Comparison of ENCODE assay signal across 26 mouse cellular contexts in the genomic region with DNA sequence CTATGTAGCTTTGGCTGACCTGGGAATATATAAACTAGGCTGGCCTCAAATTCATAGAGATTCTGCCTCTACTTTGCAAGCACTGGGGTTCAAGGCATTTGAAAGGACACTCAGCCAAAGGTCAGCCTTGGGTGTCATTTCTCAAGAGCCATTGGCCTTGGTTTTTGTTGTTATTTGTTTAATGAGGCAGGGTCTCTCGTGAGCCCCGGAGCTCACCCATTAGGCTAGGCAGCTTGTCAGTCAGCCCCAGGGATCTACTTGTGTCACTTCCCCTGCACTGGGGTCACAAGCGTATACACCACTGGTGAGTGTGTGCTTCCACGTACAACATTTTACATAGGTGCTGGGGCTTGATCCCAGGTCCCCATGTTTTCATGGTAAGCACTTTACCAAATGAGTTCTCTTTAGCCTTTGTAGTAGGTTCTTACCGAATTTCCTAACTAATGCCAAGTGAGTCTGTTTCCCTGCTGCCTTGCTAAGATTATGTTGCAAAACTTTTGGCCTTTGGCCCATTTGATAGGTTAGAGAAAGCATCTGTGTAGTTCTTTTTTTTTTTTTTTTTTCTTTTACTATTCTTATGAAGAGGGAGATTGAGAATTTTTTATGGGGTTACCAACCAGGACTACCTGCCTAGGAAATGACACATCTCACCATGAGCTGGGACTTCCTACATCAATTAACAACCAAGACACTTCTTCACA. TPM values are rescaled to one million over a fixed set of nuclear protein-coding genes. Genes with fewer than 3 reads are reported as not detected.
A peak's percentile ranks its signal among the peaks of the same experiment; 100 is the strongest.
DNase-seq lines count a peak whose midpoint lies in the region; ATAC-seq and TF ChIP-seq lines count a peak whose summit lies in the region.
"Had no signal": no experiment of that assay in that cellular context is flagged by ENCODE, and none has a peak within 500 bp of the region (broad histone marks: within the 10 kb centered on the region; RNA-seq: fewer than 3 reads in every experiment).

No protein-coding gene starts in this region.

- H3K4me1 ChIP-seq in lung, postnatal 0 days (ENCODE audit: insufficient read depth, low read depth, low read length) = 0 out of 2 replicates have a peak, but pooled peaks cover 7% of the 10 kb centered on the region
- H3K4me1 ChIP-seq: hindbrain, embryonic 10.5 days; midbrain, embryonic 15.5 days; neural tube, embryonic 13.5 days had no signal

- ATAC-seq in lung, postnatal 0 days = no peak
- ATAC-seq: forebrain, postnatal 0 days; hindbrain, postnatal 0 days; intestine, embryonic 16.5 days; midbrain, embryonic 15.5 days had no signal

- no peak overlapping the region for H3K9ac ChIP-seq in lung, postnatal 0 days (replicated peaks; ENCODE audit: low read depth)
- H3K9ac ChIP-seq: forebrain, postnatal 0 days; limb, embryonic 12.5 days; liver, embryonic 13.5 days; lung, embryonic 15.5 days; midbrain, embryonic 15.5 days; neural tube, embryonic 13.5 days had no signal

- no peak for TF ChIP-seq CTCF in lung, postnatal 0 days (IDR thresholded peaks at IDR 0.05)

- DNase-seq in heart, adult 11 months = peak; percentile 72
- DNase-seq in heart, postnatal 36 days = no peak
- peak; percentile 36 for DNase-seq in urinary bladder, postnatal 14 days (ENCODE audit: low spot score)
- no peak for DNase-seq in urinary bladder, postnatal 10 days (ENCODE audit: low spot score)
- DNase-seq in lung, postnatal 0 days (ENCODE audit: low spot score) = peak; percentile 73
- no peak for DNase-seq in left cerebral cortex, adult 8-10 months (ENCODE audit: low spot score in 2 of 2)
- DNase-seq in cerebellum, adult 11-12 months = no peak
- DNase-seq in thymus, postnatal 36 days = no peak
- DNase-seq: cerebellum, adult 9-11 months; forebrain, postnatal 0 days; gastrocnemius, postnatal 14 days; kidney, adult 9 months; kidney, postnatal 25 days; layer of hippocampus, postnatal 36 days; liver, embryonic 13.5 days; retina, postnatal 1 day; right cerebral cortex, postnatal 25 days; spleen, adult 18-20 months had no signal

- H3K4me2 ChIP-seq in lung, postnatal 0 days (replicated peaks; ENCODE audit: low read depth, low read length) = no peak overlapping the region
- H3K4me2 ChIP-seq: limb, embryonic 12.5 days; liver, embryonic 13.5 days; lung, embryonic 15.5 days; midbrain, embryonic 15.5 days; neural tube, embryonic 13.5 days had no signal

- 0 out of 2 replicates have a peak overlapping the region, but pooled peaks have one; percentile 4 for H3K27ac ChIP-seq in lung, postnatal 0 days (ENCODE audit: low read length)
- H3K27ac ChIP-seq: hindbrain, embryonic 10.5 days; hindbrain, postnatal 0 days; layer of hippocampus, adult 2 months; limb, embryonic 12.5 days; liver, embryonic 13.5 days; lung, embryonic 15.5 days; midbrain, embryonic 15.5 days; neural tube, embryonic 13.5 days had no signal

- H3K4me3 ChIP-seq in lung, postnatal 0 days (ENCODE audit: low read depth, low read length) = no peak overlapping the region
- H3K4me3 ChIP-seq: hindbrain, embryonic 10.5 days; layer of hippocampus, adult 2 months; limb, embryonic 12.5 days; liver, embryonic 13.5 days; lung, embryonic 15.5 days; midbrain, embryonic 15.5 days; neural tube, embryonic 13.5 days had no signal

- H3K9me3 ChIP-seq in lung, postnatal 0 days (ENCODE audit: low read length) = no peaks in the 10 kb centered on the region
- H3K9me3 ChIP-seq: liver, embryonic 13.5 days; lung, embryonic 15.5 days; midbrain, embryonic 15.5 days had no signal

- no peak for TF ChIP-seq EP300 in lung, postnatal 0 days (IDR thresholded peaks at IDR 0.05)

- no peaks in the 10 kb centered on the region for H3K36me3 ChIP-seq in lung, postnatal 0 days (ENCODE audit: insufficient read depth, low read length)
- H3K36me3 ChIP-seq: hindbrain, embryonic 10.5 days; limb, embryonic 12.5 days; liver, embryonic 13.5 days; lung, embryonic 15.5 days; midbrain, embryonic 15.5 days; neural tube, embryonic 13.5 days had no signal

- no peaks in the 10 kb centered on the region for H3K27me3 ChIP-seq in lung, postnatal 0 days (replicated peaks; ENCODE audit: insufficient read depth, low read length)
- H3K27me3 ChIP-seq: limb, embryonic 12.5 days; liver, embryonic 13.5 days; lung, embryonic 15.5 days; midbrain, embryonic 15.5 days; neural tube, embryonic 13.5 days had no signal

- WGBS in lung, postnatal 0 days = 57% methylated on average over 5 of the region's 5 CpGs

- intact Hi-C loops in heart, postnatal 36 days (cut with DNase I) = no loop called here

RNA-seq across cellular contexts. Expression of a gene that starts 18.9 kb away (rescaled TPM):
- 10 to 100 TPM; 23.0 to 26.4 TPM for total RNA-seq in heart, postnatal 36 days (2021)
- 51.8 and 60.5 TPM in 2 replicates for polyA plus RNA-seq in lung, postnatal 0 days (2015; fragmentation: Nextera tagmentation; extraction: Ambion mirVana)
- 100 to 1,000 TPM; 200 to 257 (median 222) TPM for total RNA-seq in left cerebral cortex, adult 8-10 months (2022)

Comparison
In these comparisons a context has a peak if more than half of its experiments do, and no peak if none do; other contexts are left out.
1. DNase-seq: peak in heart, adult 11 months (single experiment), urinary bladder, postnatal 14 days (single experiment) and lung, postnatal 0 days (single experiment); none in heart, postnatal 36 days (0 of 2), urinary bladder, postnatal 10 days (single experiment), left cerebral cortex, adult 8-10 months (0 of 2), cerebellum, adult 11-12 months (single experiment) and thymus, postnatal 36 days (0 of 2).
2. RNA of a gene that starts 18.9 kb away (total RNA-seq): 200 to 257 TPM in left cerebral cortex, adult 8-10 months; 23.0 to 26.4 TPM in heart, postnatal 36 days; every median in the first group is over 4 times any median in the second.